In the genomic region with DNA sequence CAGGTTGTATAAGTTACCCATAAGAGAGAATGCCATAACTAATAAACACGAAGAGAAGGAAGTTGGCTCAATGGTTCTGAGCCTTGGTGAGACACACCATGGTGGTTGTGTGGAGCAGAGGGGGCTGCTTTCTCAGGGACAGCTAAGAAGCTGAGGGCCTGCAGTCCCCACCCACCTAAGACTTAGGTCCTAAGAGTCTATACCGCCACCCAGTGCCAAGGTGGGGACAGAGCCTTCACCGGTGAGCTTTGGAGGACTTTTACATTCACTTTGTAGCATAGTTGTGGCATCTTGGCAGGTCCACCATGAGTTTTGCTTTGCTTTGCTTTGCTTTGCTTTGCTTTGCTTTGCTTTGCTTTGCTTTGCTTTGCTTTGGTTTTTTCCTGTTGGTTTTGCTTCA, we compare ENCODE assay signal across 12 mouse cellular contexts.
DNase-seq lines count a peak whose midpoint lies in the region; ATAC-seq and TF ChIP-seq lines count a peak whose summit lies in the region.
"Had no signal": no experiment of that assay in that cellular context is flagged by ENCODE, and none has a peak within 500 bp of the region (broad histone marks: within the 10 kb centered on the region; RNA-seq: fewer than 3 reads in every experiment).

No protein-coding gene starts in this region.

- no peak for DNase-seq in layer of hippocampus, adult 2 months (ENCODE audit: low spot score in 2 of 2)
- no peak for DNase-seq in layer of hippocampus, postnatal 14 days (ENCODE audit: low spot score in 2 of 2)
- DNase-seq in thymus, postnatal 0 days (ENCODE audit: low spot score): peak; percentile 51
- no peak for DNase-seq in right cerebral cortex, postnatal 10 days (ENCODE audit: low spot score in 2 of 2)
- DNase-seq: cerebellum, adult 18-20 months; gastrocnemius, postnatal 14 days; kidney, postnatal 10 days had no signal

- no peak for TF ChIP-seq EP300 in ES-Bruce4 (IDR thresholded peaks at IDR 0.05; ENCODE audit: insufficient read depth, low read depth, low read length)

- no peak overlapping the region for H3K9ac ChIP-seq in ES-Bruce4 (ENCODE audit: low read depth, poor library complexity, severe bottlenecking)
- H3K9ac ChIP-seq: limb, embryonic 12.5 days; midbrain, embryonic 15.5 days had no signal

- H3K36me3 ChIP-seq in ES-Bruce4 (ENCODE audit: control insufficient read depth, insufficient read depth, low read length, poor library complexity, severe bottlenecking): no peaks in the 10 kb centered on the region
- H3K36me3 ChIP-seq: midbrain, embryonic 15.5 days had no signal

- TF ChIP-seq CTCF in layer of hippocampus, adult 2 months (conservative IDR thresholded peaks at IDR 0.05): peak; percentile 36
- TF ChIP-seq CTCF in ES-Bruce4 (IDR thresholded peaks at IDR 0.05; ENCODE audit: low read depth, low read length): peak; percentile 43
- 0 out of 2 replicates have a peak, but pooled peaks have one; percentile 5 for TF ChIP-seq CTCF in cortical plate, adult 2 months (IDR thresholded peaks at IDR 0.05; ENCODE audit: extremely low read depth, insufficient read depth, low read length)

- H3K27me3 ChIP-seq in ES-Bruce4 (ENCODE audit: control insufficient read depth, insufficient read depth, low read length, poor library complexity, severe bottlenecking): no peaks in the 10 kb centered on the region
- H3K27me3 ChIP-seq: limb, embryonic 12.5 days; midbrain, embryonic 15.5 days had no signal

- no peaks in the 10 kb centered on the region for H3K9me3 ChIP-seq in ES-Bruce4 (replicated peaks; ENCODE audit: control insufficient read depth, insufficient read depth, low read length, poor library complexity, severe bottlenecking)
- H3K9me3 ChIP-seq: limb, embryonic 12.5 days; midbrain, embryonic 15.5 days had no signal

- H3K4me1 ChIP-seq in ES-Bruce4 (ENCODE audit: control insufficient read depth, insufficient read depth, low read length): peaks cover 3% of the 10 kb centered on the region
- H3K4me1 ChIP-seq in cortical plate, adult 2 months (ENCODE audit: control insufficient read depth, insufficient read depth, low read length): peaks cover 6% of the 10 kb centered on the region

- H3K4me3 ChIP-seq in layer of hippocampus, adult 2 months: no peak overlapping the region
- H3K4me3 ChIP-seq in ES-Bruce4 (ENCODE audit: low read depth, low read length): no peak overlapping the region
- no peak overlapping the region for H3K4me3 ChIP-seq in cortical plate, adult 2 months (ENCODE audit: insufficient read depth, low read length)
- H3K4me3 ChIP-seq: limb, embryonic 12.5 days; midbrain, embryonic 15.5 days had no signal

- H3K27ac ChIP-seq in layer of hippocampus, adult 2 months: no peak overlapping the region
- no peak overlapping the region for H3K27ac ChIP-seq in ES-Bruce4 (ENCODE audit: insufficient read depth, low read length)
- no peak overlapping the region for H3K27ac ChIP-seq in cortical plate, adult 2 months (ENCODE audit: insufficient read depth, low read length)
- H3K27ac ChIP-seq: limb, embryonic 12.5 days; midbrain, embryonic 15.5 days had no signal

- ATAC-seq in megakaryocyte, adult 5-6 weeks (ENCODE audit: poor library complexity, severe bottlenecking): no peak
- ATAC-seq: midbrain, embryonic 15.5 days had no signal

- TF ChIP-seq POLR2A in ES-Bruce4 (IDR thresholded peaks at IDR 0.05; ENCODE audit: insufficient read depth, low read length): no peak
- no peak for TF ChIP-seq POLR2A in cortical plate, adult 2 months (IDR thresholded peaks at IDR 0.05; ENCODE audit: extremely low read depth, insufficient read depth, low read length)
